Mouse (Mus musculus): ENCODE measurements around the gene Ppp1r12c.

Gene Ppp1r12c

DNA sequence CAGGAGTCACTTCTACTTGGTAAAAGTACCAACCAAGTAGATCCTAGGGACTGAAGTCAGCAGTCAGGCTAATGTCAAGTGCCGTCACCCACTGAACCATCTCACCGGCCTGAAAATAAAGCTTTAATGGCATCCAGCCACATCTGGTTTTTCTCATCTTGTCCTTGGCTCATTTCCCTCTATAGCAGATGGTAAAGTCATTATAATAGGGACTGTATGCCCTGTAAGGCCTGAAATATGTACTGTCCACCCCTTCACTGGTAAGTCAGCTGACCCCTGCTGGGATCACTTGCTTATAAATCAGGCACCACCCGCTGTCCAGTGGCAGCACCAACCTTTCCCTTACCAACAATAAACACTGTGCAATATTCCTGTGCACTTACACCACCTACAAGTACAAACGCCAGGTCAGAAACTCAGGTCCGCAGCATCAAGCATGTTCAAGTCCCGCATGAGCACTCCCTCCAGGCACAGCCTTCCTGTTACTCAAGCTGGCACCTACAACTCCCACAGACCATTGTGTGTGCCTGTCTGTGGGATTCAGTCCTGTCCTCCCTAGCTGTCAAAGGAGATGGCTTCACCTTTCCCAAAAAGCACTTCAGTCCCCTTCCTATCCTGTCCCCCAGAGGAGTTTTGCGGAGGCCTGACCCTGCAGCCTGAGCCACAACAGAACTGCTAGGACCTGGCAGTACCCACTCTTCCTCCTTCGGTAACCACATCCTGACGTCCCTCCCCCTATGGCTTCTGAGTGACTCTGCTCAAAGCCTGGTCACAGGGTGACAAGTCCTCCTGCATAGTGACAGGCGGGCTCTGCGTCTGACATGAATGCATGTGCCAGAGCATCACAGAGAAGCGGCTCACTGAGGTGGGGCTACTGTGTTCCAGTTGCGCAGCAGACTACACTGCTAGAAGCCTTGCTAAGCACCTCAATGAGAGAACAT lies 8.9 kb downstream of the Ppp1r12c start:
- no peak for DNase-seq (ENCODE audit: low spot score)

DNA sequence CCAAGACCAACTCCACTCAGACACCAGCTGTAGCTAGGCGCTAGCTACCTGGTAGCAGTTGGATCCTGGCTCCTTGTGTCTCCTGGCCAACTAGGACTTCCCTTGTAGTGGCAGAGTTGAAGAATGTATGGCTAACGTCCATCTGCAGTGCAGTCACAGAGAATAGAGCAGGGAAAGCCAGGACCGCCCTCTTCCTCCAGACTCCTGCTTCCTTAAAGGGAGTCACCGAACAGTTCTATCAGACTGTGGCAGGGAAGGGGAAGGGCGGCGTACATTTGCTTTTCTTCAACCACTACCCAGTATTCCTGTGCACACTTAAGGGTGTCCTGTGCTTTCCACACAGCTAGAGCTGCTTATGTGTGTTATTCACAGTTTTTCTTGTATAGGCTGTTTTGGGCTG lies 10.2 kb downstream of the Ppp1r12c start:
- no peak for DNase-seq (ENCODE audit: low spot score)

DNA sequence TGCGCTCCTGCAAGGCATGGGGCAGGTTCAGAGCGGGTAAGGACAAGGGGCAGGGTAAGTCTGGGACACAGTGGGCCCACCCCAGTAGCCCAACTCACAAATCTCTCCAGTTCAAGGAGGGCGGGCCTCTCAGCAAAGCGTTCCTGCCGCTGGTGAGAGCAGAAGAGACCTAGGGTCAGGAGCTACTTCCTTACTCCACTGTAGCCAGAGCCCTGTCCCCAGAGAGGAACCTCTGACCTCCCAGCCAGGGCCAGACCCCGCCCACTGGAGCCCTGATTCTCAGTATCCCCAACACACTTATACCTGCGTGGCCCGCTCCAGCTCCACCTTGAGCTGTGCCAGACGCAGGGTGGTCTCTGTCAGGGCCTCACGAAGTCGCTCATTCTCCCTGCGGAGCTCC lies 19.2 kb downstream of the Ppp1r12c start:
- DNase-seq (ENCODE audit: low spot score): no peak

DNA sequence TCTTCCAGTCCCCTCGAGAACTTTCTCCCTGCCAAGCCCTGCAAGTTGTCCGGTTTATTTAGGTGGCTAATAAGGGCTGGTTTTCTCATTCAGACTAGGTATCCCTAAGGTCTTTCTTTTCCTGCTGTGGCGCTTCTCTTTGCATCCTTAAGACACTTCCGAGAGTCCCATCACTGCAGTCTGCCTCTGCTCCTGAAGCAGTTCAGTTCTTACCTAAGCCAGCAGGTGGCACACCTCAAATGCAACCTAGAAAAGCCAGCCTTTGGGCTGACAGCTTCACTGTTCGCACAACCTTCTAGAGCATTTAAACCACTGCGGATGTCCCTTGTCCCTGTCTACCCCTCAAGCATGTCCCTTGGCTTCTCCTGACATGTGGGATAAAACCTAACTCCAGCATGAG lies 21.8 kb downstream of the Ppp1r12c start:
- no peak for DNase-seq (ENCODE audit: low spot score)

DNA sequence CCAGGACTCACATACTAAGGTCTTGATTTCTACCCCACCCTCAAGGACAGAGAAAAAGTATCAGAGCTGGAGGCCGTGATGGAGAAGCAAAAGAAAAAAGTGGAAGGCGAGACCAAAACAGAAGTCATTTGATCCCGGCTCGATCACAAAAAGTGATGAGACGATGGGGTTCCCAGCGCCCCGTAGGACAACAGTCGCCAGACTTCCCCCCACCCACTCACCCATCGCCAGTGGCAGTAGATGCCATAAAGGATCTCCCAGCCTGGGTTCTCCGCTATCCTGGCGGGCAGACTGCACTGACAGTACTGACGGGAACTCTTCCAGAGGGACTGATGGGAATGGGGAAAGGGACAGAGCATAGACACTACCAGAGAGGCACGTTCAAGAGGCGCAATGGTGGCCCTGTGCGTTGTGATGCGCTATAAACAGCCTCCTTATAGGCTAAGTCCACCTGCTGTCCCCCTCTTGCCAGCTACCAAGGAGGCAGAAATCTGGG lies 22.6 kb downstream of the Ppp1r12c start:
- no peak for DNase-seq (ENCODE audit: low spot score)

DNA sequence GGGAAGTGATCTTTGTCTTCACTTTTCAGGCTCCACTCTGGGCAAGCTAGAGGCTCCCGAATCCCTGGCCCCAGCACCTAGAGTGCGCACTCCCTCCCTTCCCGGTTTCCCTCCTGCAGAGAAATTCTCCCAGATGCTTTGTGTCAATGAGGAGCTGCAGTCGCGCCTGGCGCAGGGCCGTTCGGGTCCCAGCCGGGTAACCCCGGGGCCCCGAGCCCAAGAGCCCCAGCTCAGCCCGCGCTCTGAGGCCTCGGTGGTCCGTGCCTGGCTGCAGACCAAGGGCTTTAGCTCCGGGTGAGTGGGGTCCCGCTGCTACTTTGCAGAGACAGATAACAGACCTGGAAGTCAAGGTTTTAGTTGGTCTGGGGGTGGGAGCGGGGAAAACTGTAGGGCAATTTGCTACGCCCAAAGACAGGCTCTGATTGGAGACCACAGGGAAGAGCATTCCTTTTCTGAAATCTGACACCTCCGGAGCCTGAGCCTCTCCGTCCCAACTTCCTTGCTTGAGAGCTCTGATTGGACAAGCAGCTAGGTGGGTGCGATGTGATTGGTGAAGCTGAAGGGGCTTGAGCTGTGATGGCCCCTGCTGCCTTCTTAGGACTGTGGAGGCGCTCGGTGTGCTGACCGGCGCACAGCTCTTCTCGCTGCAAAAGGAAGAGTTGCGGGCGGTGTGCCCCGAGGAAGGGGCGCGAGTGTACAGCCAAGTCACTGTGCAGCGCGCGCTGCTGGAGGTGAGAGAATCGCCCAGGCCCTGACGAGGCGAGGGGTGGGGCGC lies 23.3 kb downstream of the Ppp1r12c start:
- peak; percentile 89 for DNase-seq (ENCODE audit: low spot score)

DNA sequence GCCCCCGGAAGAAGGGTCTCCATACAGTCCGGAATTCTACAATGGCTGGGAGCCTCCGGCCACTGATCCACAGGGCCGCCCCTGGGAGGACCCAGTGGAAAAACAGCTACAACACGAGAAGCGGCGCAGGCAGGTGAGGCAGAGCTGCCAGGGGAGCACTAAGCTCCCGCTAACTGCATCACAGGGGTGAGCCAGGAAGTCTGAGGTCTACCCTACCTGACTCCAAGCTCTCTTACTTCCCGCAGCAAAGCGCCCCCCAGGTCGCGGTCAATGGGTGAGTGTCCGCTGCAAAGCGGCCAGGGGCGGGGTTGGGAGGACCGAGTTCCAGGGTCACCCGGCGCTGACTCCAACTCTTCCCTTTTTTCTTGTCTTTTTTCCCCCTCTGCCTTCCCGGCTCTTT lies 27.5 kb downstream of the Ppp1r12c start:
- no peak for DNase-seq (ENCODE audit: low spot score)

DNA sequence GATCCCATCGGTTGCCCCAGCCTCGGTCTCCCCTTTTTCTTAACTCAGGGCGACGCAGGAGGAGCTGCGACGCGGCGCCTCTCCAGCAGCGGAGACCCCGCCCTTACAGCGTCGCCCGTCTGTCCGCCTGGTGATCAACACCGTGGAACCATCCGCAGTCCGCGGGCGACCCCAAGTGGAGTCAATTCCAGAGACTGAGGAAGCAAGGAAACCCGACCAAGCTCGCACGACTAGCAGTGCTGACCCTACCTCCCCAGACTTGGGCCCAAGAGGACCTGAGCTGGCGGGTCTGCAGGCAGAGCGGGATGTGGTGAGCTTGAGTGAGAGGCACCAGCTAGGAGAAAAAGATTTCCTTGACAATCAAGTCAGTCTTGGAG lies 30.3 kb downstream of the Ppp1r12c start:
- peak; percentile 65 for DNase-seq (ENCODE audit: low spot score)

DNA sequence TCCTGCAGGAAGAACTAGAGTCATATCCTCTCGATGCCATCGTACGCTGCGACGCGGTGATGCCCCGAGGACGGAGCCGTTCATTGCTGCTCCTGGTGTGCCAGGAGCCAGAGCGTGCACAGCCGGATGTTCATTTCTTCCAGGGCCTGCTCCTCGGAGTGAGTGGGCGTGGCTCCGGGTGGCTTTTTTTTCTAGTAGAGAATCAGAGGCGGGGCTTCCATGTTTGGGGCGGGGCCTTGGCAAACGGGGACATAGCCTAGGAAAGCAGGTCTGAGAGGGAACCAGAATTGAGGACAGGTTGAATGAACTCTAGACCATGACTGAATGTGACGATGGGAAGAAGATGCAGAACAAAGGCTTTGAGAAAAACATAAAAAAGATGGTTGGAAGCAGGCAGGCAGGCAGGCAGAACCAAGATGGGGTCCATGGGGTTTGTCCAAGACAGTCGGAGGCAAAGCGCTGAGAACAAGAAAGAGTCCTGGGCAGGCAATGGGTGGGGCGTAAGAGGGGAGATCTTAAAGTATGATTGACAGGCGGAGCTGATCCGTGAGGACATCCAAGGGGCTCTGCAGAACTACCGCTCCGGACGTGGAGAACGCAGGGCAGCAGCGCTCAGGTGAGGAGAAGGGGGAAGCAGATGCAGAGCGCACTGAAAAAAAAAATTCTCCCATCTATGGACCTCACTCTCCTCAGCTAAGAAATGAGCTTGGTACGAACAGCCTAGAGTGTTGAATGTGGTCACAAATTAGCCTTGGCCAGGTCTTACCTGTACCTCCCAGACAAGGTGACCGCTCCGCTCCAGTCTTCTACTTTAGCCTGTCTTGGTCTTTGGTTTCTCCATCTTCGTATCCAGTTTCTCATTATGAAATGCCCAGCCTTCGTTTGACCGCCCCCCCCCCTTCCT lies 31.0 kb downstream of the Ppp1r12c start:
- DNase-seq (ENCODE audit: low spot score): peak; percentile 70

DNA sequence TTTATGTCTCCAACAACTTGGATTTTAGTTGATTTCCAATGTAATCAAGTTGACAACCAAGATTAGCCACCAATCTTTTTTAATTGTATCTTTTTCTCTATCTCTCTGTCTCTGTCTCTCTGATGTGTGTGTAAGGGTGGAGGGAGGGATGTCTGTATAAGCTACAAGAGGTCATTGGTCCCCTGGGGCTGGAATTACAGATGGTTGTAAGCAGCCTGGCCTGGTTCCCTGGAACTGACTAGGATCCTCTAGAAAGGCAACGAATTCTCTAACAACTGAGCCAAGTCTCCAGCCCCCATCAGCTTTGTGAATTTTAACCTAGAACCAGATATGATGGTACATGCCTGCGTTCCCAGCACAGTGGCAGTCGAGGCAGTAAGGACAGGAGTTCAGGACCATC lies 33.7 kb downstream of the Ppp1r12c start:
- no peak for DNase-seq (ENCODE audit: low spot score)

DNA sequence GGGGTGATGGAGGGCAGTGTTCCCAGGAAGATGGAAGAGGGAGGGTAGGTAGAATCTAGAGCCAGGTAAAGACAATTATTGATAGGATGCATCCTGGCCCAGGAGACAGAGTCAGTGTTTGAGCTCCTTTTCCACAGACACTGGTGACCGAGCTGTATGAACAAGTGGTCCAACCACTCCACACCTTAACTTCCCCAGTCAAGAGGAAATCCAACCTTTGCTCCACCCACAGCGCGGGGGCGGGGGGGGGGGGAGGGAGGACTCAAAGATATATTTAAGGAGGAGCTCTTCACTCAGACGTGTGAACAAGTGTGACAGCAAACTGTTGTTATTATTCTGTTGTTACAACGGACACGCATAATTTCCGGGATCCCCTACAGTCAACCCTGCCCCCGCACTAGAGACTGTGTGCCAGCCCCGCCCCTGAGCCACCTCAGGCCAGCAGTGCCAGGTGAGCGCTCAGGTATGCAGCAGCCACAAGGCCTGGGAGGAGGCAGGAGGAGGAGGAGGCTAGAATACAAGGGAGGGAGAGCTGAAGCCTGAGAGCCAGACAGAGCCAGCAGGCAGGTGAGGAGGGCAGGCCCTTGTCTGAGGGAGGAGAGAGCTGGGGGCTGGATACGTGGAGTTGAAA lies 37.2 kb downstream of the Ppp1r12c start:
- DNase-seq (ENCODE audit: low spot score): no peak

DNA sequence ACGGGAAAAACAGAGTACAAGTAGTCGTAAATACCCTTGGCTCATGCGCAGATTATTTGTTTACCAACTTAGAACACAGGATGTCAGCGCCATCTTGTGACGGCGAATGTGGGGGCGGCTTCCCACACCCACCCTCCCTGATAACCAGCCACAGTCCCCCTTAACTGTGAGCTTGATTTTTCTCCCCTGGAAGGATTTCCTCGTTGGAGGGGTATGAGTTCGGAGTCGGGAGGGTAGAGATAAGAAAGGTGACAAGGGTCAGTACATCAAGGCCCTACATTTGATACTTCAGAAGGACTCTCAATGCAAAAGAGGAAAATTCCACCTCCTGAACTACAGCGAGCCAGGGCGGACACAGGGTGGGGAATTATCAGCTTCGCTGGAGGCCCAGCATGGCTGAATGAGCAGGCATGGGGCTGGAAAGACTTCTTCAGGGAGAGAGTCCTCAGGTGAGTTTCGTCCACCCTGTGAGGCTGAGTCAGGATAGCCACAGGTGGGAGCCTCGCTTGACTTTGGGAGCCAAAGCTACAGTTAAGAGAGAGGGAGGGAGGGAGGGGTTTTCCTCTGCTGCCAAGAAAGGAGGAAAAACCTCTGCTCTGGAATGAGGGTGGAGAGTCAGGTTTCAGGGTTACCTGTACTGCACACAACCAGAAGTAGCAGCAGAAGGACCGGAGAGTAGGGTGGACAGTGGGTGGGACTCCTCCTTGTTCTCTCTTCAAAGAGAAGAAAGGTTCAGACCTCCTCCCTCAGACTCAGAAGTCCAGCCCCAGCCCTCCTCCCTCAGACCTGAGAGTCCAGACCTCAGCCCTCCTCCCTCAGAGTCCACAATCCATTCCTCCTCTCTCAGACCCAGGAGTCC lies 40.7 kb downstream of the Ppp1r12c start, which contains the start of gene Eps8l1:
TSS of gene Eps8l1 (plus strand) at position 99 of the 859 bp plus-strand sequence.
- peak; percentile 40 for DNase-seq (ENCODE audit: low spot score)

DNA sequence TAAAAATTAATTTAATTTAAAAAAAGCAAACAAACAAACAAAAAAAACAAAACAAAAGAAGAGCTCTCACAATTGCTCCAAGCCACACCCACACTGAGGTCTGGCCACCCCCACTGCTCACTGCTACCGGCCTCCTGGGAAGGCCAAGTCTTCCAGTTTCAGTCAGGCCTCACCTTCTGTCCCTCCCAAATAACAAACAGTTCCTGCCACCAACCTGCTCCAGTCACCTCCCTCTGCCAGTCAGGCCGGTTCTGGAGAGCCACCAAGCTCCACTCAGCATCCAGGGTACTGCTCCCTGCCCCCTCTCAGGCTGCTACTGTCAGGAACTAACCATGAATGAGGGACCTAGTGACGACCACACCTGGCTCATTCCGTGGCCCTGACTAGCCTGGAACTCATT lies 48.8 kb downstream of the Ppp1r12c start:
- DNase-seq (ENCODE audit: low spot score): no peak

DNA sequence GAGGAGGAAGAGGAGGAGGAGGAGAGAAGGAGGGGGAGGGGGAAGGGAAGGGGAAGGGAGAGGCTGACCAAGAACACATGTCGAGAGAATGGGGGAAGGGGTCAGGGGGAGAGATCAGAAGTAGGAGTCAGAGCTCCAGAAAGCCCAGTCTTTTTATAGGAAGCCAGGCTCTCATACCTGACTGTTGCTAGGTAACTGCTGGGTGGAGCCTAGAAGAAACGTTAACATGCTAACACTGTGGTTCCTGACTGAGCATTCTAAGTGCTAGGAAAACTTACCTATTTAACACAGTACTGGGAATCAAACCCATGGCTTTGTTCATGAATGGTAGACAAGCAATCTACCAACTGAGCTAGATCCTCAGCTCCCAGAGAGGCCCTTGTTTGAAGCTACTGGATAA lies 52.3 kb downstream of the Ppp1r12c start:
- DNase-seq (ENCODE audit: low spot score): no peak

DNA sequence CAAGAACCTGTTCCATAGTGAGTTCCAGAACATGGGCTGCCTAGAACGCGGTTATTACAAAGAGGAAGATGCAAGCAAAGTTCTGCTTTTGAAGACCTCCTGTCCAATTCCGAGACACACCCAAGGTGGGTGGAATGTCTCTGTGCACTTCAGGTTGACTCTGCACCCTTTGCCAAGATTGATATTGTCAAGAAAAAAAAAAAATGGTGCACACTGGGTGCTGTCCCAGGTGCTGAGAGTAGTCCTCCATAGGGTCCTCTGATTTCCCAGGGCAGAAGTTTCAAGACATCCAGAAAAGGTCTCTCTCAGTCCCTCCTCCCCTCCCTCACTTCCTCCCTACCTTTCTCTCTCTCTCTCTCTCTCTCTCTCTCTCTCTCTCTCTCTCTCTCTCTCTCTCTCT lies 53.0 kb downstream of the Ppp1r12c start:
- DNase-seq (ENCODE audit: low spot score): no peak

DNA sequence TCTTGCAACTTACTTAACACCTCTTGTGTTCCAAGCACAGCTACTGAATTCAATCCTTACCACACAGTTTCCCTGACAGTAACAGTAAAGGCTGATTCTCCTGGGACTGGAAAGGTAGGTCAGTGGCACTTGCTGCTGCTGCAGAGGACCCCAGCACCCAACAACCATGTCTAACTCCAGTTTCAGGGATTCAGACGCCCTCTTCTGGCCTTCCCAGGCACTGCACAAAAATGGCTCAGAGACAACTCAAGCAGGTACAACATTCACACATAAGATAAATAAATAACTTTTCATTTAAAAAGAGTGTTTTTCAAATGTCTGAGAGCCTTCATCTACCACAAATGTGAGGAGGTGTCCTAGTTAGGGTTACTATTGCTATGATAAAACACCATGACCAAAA lies 54.3 kb downstream of the Ppp1r12c start:
- no peak for DNase-seq (ENCODE audit: low spot score)

DNA sequence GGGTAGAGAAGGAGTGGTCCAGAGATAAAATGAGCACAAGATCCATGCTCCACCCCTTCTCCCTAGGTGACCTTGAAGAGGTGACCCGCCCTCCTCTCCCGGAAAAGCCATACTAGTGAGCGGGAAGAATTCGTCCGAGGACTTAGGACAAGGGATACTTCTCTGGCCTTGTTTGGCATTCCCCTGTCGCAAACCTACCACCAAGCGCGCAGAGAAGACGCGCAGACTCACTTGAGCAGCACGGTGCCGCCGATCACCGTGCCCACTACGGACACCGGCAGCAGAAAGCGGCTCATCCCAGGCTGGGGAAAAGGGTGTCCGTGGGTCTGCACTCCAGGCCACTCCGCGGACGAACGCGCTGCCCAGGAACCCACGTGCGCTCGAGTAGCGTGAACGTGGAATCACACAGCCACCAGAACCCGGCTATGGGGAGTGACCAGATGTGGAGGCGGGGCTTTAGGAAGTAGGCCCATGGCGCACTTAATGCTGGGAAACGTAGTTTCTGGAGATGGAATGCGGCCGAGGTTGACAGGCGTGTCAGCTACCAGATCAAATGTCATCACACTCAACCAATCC lies 56.2 kb downstream of the Ppp1r12c start, which contains the start of gene Rdh13:
TSS of gene Rdh13 (minus strand) at position 434 of the 576 bp plus-strand sequence.
- peak; percentile 91 for DNase-seq (ENCODE audit: low spot score)

DNA sequence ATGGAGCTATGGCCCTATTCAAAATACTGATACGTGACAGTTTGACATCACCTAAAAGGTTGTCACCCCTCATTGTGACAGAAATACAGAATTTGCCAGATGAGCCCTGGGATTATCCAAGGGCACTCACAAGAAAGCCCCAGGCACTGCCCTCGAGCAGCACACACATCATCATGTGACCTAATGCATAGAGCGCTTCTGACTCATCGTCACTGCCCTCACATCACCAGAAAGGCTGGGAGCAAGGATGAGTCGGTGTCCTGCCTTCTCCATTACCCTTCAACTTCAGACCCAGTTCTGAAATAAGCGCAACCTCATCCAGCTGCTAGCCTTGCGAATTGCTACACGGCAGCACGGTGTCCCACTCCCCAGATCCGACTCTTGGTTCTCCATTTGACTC lies 60.9 kb downstream of the Ppp1r12c start:
- DNase-seq (ENCODE audit: low spot score): no peak

DNA sequence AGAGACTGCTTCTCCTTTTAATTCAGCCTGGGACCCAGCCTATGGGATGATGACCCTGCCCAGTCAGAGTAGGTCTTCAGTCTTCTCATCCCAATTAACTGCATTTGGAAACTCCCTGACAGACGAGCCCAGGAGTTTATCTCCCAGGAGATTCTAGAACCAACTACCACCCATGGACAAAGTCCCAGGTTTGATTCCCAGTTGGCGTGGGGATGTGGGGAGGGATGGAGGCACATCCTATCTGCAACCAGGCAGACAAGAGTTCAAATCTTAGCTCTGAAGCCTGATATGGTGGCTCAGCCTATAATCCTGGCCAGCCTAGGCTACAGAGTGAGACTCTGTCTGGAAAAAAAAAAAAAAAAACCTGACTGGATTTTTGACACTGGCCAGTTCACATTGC lies 63.8 kb downstream of the Ppp1r12c start:
- DNase-seq (ENCODE audit: low spot score): no peak

DNA sequence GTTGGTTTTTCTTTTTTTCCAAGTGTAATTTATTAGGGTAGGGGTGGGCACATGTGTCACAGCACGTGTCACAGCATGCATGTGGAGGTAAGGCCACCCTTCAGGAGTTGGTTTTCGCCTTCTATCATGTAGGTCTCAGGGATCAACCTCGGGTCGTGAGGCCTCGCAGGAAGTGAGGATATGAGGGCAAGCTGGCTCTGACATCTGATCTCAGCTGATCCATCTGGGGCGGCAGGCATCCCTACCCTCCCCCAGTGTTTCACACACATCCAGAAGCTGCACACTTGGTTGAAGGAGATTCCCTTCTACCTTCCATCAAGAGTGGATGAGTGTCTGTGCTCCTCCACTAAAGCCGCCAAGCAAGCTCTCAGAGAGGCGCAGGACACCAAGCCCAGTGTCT lies 69.5 kb downstream of the Ppp1r12c start:
- no peak for DNase-seq (ENCODE audit: low spot score)
